Mouse (Mus musculus) lung, postnatal 0 days (tissue): ENCODE results near the gene 9430038I01Rik. TPM values are rescaled to one million over a fixed set of nuclear protein-coding genes. Genes with fewer than 3 reads are reported as not detected.

Source experiments
- ATAC-seq: fragments of 200-750 bp; cut with Nextera tagmentation; 2 replicates; pipeline ENCODE4 v1.8.0; 2017; ENCODE audit warnings: moderate library complexity
- DNase-seq: peaks from one replicate; pipeline ENCODE4 v3.0.0-alpha.2; 2016; ENCODE audit warnings: low spot score
- H3K27ac ChIP-seq: fragments of 300-500 bp; sonication (generic); 2 replicates; pipeline ENCODE4 v1.5.1; 2014; ENCODE audit warnings: antibody characterized with exemption, mild to moderate bottlenecking, low read length, mixed read lengths
- H3K27me3 ChIP-seq: fragments of 300-500 bp; sonication (generic); replicated peaks from 2 replicates; pipeline ENCODE4 v1.6.1; 2014; ENCODE audit warnings: low read length, mixed read lengths; ENCODE audit not compliant: insufficient read depth
- H3K36me3 ChIP-seq: fragments of 300-500 bp; sonication (generic); 2 replicates; pipeline ENCODE4 v1.6.1; 2014; ENCODE audit warnings: low read length, mixed read lengths; ENCODE audit not compliant: insufficient read depth
- H3K4me1 ChIP-seq: fragments of 300-500 bp; sonication (generic); 2 replicates; pipeline ENCODE4 v1.6.1; 2014; ENCODE audit warnings: antibody characterized with exemption, low read depth, low read length, mixed read lengths; ENCODE audit not compliant: insufficient read depth
- H3K4me2 ChIP-seq: fragments of 300-500 bp; sonication (generic); replicated peaks from 2 replicates; pipeline ENCODE4 v1.6.1; 2014; ENCODE audit warnings: low read depth, mild to moderate bottlenecking, low read length, moderate library complexity, mixed read lengths
- H3K4me3 ChIP-seq: fragments of 300-500 bp; sonication (generic); 2 replicates; pipeline ENCODE4 v1.5.1; 2014; ENCODE audit warnings: low read depth, low read length
- H3K9ac ChIP-seq: fragments of 300-500 bp; sonication (generic); replicated peaks from 2 replicates; pipeline ENCODE4 v1.6.1; 2014; ENCODE audit warnings: low read depth, mild to moderate bottlenecking
- H3K9me3 ChIP-seq: fragments of 300-500 bp; sonication (generic); 2 replicates; pipeline ENCODE4 v1.6.1; 2016; ENCODE audit warnings: low read length, mixed read lengths
- CTCF ChIP-seq: IDR thresholded peaks from 2 replicates; pipeline ENCODE4 v1.5.1; 2016; ENCODE audit warnings: antibody characterized with exemption, mild to moderate bottlenecking
- EP300 ChIP-seq: IDR thresholded peaks from 2 replicates; pipeline ENCODE4 v1.6.1; 2016; ENCODE audit warnings: antibody characterized with exemption, mild to moderate bottlenecking, control low read depth
- WGBS: fragments of 180-500 bp; shearing (Covaris S2); extraction: QIAGEN DNeasy Blood & Tissue Kit; methylation state at CpG from one replicate; pipeline ENCODE4 v1.1.7; 2014; 5-methylcytosine and 5-hydroxymethylcytosine counted together
- polyA plus RNA-seq: library from polyadenylated mRNA; unstranded; fragments of >200 nt; fragmentation: Nextera tagmentation; extraction: Ambion mirVana; gene quantifications from 2 replicates; pipeline ENCODE4 v1.2.1, GENCODE M21; 2015

Gene 9430038I01Rik
- polyA plus RNA-seq, 1 experiment from 2014 or later, result 20.8 TPM

DNA sequence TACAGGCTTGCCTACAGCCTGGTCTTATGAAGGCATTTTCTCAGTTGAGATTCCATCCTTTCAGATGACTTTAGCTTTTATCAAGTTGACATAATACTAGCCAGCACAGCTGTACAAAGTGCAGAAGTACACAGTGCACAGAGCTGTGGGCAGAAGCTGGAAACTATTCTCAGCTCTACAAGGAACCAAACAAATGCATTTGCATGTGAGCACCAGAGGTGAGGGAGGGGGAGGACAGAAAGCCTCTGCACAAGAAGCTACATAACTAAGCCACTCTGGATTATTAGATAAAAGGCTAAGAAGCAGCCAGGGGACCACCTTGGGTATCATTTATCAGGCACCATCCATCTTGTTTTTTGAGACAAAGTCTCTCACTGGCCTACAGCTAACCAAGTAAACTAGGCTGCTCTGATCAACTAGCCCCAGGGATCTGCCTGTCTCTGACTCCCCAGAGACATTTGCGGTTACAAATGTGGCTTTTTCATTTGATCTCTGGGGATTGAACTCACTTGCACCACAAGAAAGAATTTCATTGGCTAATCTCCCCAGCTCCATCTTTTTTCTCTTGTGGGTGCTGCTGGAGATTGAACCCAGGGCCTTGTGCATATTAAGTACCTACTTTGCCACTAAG is 3.0 kb downstream of the 9430038I01Rik start:
- Histone ChIP-seq H3K27me3 (no peaks in the 10 kb centered on the region), H3K27ac (no peak overlapping the region), H3K9me3 (no peaks in the 10 kb centered on the region), H3K4me3 (no peak overlapping the region), H3K4me2 (no peak overlapping the region), H3K36me3 (no peaks in the 10 kb centered on the region), H3K9ac (no peak overlapping the region), H3K4me1 (no peaks in the 10 kb centered on the region)
- ATAC-seq (no peak), DNase-seq (no peak)
- TF ChIP-seq CTCF (no peak), EP300 (no peak)
- WGBS, result 95% methylated on average over 1 of the region's 1 CpGs

DNA sequence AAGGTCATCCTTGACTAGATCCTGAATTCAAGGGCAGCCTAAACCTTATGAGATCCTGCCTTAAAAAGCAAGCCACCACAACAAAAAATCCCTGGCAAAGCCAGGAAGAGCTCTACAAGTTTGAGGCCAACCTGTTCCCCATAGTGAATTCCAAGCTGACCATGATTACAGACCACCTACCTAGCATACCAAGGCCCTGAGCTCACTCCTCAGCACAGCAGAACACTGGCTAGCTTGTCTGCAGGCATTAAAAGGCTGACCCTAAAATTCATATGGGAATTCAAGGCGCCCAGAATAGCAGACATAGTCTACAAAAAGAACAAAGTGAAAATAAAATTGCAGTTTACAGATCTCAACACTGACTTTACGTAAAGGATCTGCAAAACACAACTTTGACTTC is 6.4 kb downstream of the 9430038I01Rik start:
- ATAC-seq (no peak), DNase-seq (no peak)
- 82% methylated on average over 2 of the region's 2 CpGs for whole genome bisulfite sequencing
- TF ChIP-seq CTCF, result no peak
- no peak for TF ChIP-seq EP300
- Histone ChIP-seq H3K27me3 (no peaks in the 10 kb centered on the region), H3K36me3 (no peaks in the 10 kb centered on the region), H3K9me3 (no peaks in the 10 kb centered on the region), H3K9ac (no peak overlapping the region), H3K4me1 (no peaks in the 10 kb centered on the region), H3K4me3 (no peak overlapping the region), H3K4me2 (no peak overlapping the region), H3K27ac (no peak overlapping the region)

DNA sequence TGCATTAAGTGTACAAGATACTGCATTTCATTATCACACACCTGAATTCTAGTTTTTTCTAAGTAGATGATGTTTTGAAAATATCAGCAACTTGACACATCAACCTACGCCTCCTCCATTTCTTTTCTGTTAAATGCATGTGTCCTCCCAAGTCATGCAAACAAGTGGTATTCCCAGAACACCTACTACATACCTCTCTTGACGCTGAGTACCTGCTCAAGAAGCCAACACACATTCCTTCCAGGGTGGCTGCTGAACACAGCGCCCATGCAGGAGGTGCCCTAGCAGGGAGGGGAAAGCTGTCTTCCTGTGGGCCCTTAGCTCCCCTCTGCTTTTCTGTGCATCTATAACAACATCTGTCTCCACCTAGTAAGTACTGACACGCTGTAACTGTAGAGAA is 11.6 kb downstream of the 9430038I01Rik start:
- Histone ChIP-seq H3K36me3 (no peaks in the 10 kb centered on the region), H3K9me3 (no peaks in the 10 kb centered on the region), H3K4me1 (no peaks in the 10 kb centered on the region), H3K27ac (no peak overlapping the region), H3K27me3 (no peaks in the 10 kb centered on the region), H3K9ac (no peak overlapping the region), H3K4me2 (no peak overlapping the region), H3K4me3 (no peak overlapping the region)
- DNase-seq (peak; percentile 68), ATAC-seq (peak; percentile 88)
- no peak for TF ChIP-seq CTCF
- peak; percentile 84 for TF ChIP-seq EP300
- whole genome bisulfite sequencing, result 71% methylated on average over 4 of the region's 4 CpGs

DNA sequence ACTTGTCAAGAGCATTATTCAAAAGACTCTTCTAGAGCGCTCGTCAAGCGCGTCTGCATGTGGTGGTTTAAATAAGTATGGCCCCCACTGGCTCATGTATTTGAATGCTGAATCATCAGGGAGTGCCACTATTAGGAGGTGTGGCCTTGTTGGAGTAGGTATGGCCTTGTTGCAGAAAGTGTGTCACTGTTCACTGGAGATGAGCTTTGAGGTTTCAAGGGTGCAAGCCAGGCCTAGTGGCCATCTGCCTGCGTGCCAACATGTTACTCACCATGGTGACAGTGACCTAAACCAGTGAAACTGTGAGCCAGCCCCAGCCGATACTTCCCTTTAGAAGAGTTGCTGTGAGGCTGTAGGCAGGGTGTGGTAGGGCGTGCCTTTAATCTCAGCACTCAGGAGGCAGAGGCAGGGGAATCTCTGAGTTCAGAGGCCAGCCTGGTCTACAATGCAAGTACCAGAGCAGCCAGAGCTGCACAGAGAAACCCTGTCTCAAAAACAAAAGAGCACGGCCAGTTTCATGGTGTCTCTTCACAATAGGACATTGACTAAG is 13.1 kb downstream of the 9430038I01Rik start:
- Histone ChIP-seq H3K9me3 (no peaks in the 10 kb centered on the region), H3K4me1 (no peaks in the 10 kb centered on the region), H3K4me2 (no peak overlapping the region), H3K36me3 (no peaks in the 10 kb centered on the region), H3K27me3 (no peaks in the 10 kb centered on the region), H3K9ac (no peak overlapping the region), H3K27ac (no peak overlapping the region), H3K4me3 (no peak overlapping the region)
- 83% methylated on average over 8 of the region's 8 CpGs for WGBS
- TF ChIP-seq EP300, result no peak
- TF ChIP-seq CTCF, result no peak
- ATAC-seq (no peak), DNase-seq (no peak)

DNA sequence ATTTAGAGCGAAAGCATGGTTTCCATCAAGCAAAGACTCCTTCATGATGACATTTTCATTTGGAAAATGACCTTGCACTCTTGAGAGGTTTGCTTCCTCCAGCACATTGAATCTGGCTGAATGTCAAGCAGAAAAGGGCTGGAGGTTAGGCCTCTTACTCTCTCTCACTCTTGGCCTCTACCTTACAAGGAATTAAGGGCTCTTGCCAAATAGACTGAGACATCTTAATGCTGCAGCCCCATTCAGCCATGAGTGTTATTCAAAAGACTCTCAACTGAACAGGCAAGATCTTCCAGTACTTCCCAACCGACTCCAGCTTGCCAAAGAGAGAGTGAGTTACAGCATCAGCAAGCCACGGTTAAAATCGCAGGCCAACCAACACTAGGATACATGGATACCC is 15.1 kb downstream of the 9430038I01Rik start:
- H3K27me3 ChIP-seq, result no peaks in the 10 kb centered on the region
- ATAC-seq (peak; percentile 76), DNase-seq (peak; percentile 71)
- no peaks in the 10 kb centered on the region for H3K36me3 ChIP-seq
- no peak overlapping the region for H3K4me2 ChIP-seq
- H3K4me1 ChIP-seq, result no peaks in the 10 kb centered on the region
- H3K9me3 ChIP-seq, result no peaks in the 10 kb centered on the region
- 51% methylated on average over 4 of the region's 4 CpGs for WGBS
- H3K27ac ChIP-seq, result no peak overlapping the region
- no peak overlapping the region for H3K4me3 ChIP-seq
- H3K9ac ChIP-seq, result no peak overlapping the region
- TF ChIP-seq CTCF (no peak), EP300 (no peak)

DNA sequence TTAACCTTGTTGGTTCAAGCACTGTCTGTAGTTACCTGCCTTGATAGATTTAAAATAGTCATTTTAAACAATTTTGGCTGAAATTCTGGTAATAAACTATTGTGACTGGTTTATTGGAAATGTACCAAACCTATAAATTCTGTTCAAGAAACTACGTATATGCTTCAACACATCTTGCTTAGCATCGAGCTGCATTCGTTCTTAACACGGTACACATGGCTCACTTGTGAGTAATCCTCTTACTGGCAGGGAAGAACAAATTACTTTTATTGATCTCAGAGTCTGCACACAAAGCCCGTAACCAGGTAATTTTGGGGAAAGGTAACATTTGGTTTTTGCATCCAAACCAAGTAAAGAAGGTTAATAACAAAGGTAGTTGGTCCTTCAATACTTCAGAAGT is 22.7 kb downstream of the 9430038I01Rik start:
- no peaks in the 10 kb centered on the region for H3K9me3 ChIP-seq
- WGBS, result 92% methylated on average over 5 of the region's 5 CpGs
- TF ChIP-seq CTCF (no peak), EP300 (no peak)
- DNase-seq (no peak), ATAC-seq (no peak)
- H3K4me1 ChIP-seq, result no peaks in the 10 kb centered on the region
- no peak overlapping the region for H3K4me3 ChIP-seq
- no peaks in the 10 kb centered on the region for H3K36me3 ChIP-seq
- no peaks in the 10 kb centered on the region for H3K27me3 ChIP-seq
- no peak overlapping the region for H3K4me2 ChIP-seq
- H3K27ac ChIP-seq, result no peak overlapping the region
- no peak overlapping the region for H3K9ac ChIP-seq
